Mouse (Mus musculus): ENCODE measurements at regions not wholly inside any gene's neighbourhood (a gene's known extent, or its start where the extent isn't known, plus 50 kb on each side); places are given as distances from the start of the nearest gene placed in this dataset.

- Histone ChIP-seq H3K4me3 (no peak overlapping the region), H3K27ac (no peak overlapping the region)
- no peak for DNase-seq
- no peak for TF ChIP-seq CTCF (IDR thresholded peaks at IDR 0.05)
- intact Hi-C loops (cut with DNase I), result no loop called here
Measured at GRCm38 (mm10) chr13:92940610-92941009, 96.0 kb downstream of the Mtx3 start.

GRCm38 (mm10) chr13:92948560-92948959, 104.0 kb downstream of the Mtx3 start:
- TF ChIP-seq CTCF (IDR thresholded peaks at IDR 0.05), result no peak
- Histone ChIP-seq H3K27ac (no peak overlapping the region), H3K4me3 (no peak overlapping the region)
- intact Hi-C loops (cut with DNase I), result no loop called here
- no peak for DNase-seq

- Histone ChIP-seq H3K27ac (no peak overlapping the region), H3K4me3 (no peak overlapping the region)
- no peak for TF ChIP-seq CTCF (IDR thresholded peaks at IDR 0.05)
- intact Hi-C loops (cut with DNase I), result loop anchor here (10.0 kb wide), 1 partner anchor 75 kb away; no protein-coding TSS in a partner anchor
- DNase-seq, result no peak
Measured at GRCm38 (mm10) chr13:92960031-92960430, 115.5 kb downstream of the Mtx3 start.

GRCm38 (mm10) chr13:92962625-92963024, 118.1 kb downstream of the Mtx3 start:
- H3K27ac ChIP-seq, result no peak overlapping the region
- intact Hi-C loops (cut with DNase I), result loop anchor here (10.0 kb wide), 1 partner anchor 78 kb away; no protein-coding TSS in a partner anchor
- no peak for TF ChIP-seq CTCF (IDR thresholded peaks at IDR 0.05)
- H3K4me3 ChIP-seq, result no peak overlapping the region
- no peak for DNase-seq

GRCm38 (mm10) chr13:92963351-92963895, 118.9 kb downstream of the Mtx3 start:
- TF ChIP-seq CTCF (IDR thresholded peaks at IDR 0.05), result no peak
- no peak for DNase-seq
- peak overlapping the region; percentile 74 for H3K27ac ChIP-seq
- intact Hi-C loops (cut with DNase I), result loop anchor here (10.0 kb wide), 1 partner anchor 79 kb away; no protein-coding TSS in a partner anchor
- H3K4me3 ChIP-seq, result no peak overlapping the region

GRCm38 (mm10) chr13:92964213-92964743, 119.7 kb downstream of the Mtx3 start:
- Histone ChIP-seq H3K27ac (peak overlapping the region; percentile 74; the same call in 1 of the 2 replicates), H3K4me3 (no peak overlapping the region)
- intact Hi-C loops (cut with DNase I), result loop anchor here (10.0 kb wide), 1 partner anchor 79 kb away; no protein-coding TSS in a partner anchor
- no peak for DNase-seq
- no peak for TF ChIP-seq CTCF (IDR thresholded peaks at IDR 0.05)

GRCm38 (mm10) chr13:92967025-92967610, 122.6 kb downstream of the Mtx3 start:
- peak; percentile 86 for DNase-seq
- TF ChIP-seq CTCF (IDR thresholded peaks at IDR 0.05), result no peak
- intact Hi-C loops (cut with DNase I), result loop anchor here (10.0 kb wide), 1 partner anchor 82 kb away; no protein-coding TSS in a partner anchor
- Histone ChIP-seq H3K27ac (peak overlapping the region; percentile 57), H3K4me3 (no peak overlapping the region)

- no peak for DNase-seq
- TF ChIP-seq CTCF (IDR thresholded peaks at IDR 0.05), result no peak
- intact Hi-C loops (cut with DNase I), result loop anchor here (10.0 kb wide), 1 partner anchor 85 kb away; no protein-coding TSS in a partner anchor
- H3K4me3 ChIP-seq, result no peak overlapping the region
- no peak overlapping the region for H3K27ac ChIP-seq
Measured at GRCm38 (mm10) chr13:92969579-92969978, 125.0 kb downstream of the Mtx3 start.

GRCm38 (mm10) chr13:92972891-92973290, 128.3 kb downstream of the Mtx3 start:
- no peak for TF ChIP-seq CTCF (IDR thresholded peaks at IDR 0.05)
- DNase-seq, result no peak
- Histone ChIP-seq H3K27ac (no peak overlapping the region), H3K4me3 (no peak overlapping the region)
- intact Hi-C loops (cut with DNase I), result no loop called here

- Histone ChIP-seq H3K4me3 (no peak overlapping the region), H3K27ac (no peak overlapping the region)
- intact Hi-C loops (cut with DNase I), result no loop called here
- peak; percentile 9; the same call in 1 of the 2 replicates for TF ChIP-seq CTCF (IDR thresholded peaks at IDR 0.05)
- no peak for DNase-seq
Measured at GRCm38 (mm10) chr13:92973791-92974190, 129.2 kb downstream of the Mtx3 start.

- DNase-seq, result peak; percentile 80
- intact Hi-C loops (cut with DNase I), result loop anchor here (2.0 to 10.0 kb wide), 5 partner anchors 75 to 628 kb away; no protein-coding TSS in a partner anchor
- no peak; the same call in 1 of the 2 replicates for TF ChIP-seq CTCF (IDR thresholded peaks at IDR 0.05)
- Histone ChIP-seq H3K4me3 (peak overlapping the region; percentile 60), H3K27ac (peak overlapping the region; percentile 88)
Measured at GRCm38 (mm10) chr13:92986719-92987553, 142.4 kb downstream of the Mtx3 start.

GRCm38 (mm10) chr13:92987691-92988090, 143.1 kb downstream of the Mtx3 start:
- intact Hi-C loops (cut with DNase I), result loop anchor here (2.0 to 10.0 kb wide), 5 partner anchors 75 to 627 kb away; no protein-coding TSS in a partner anchor
- DNase-seq, result no peak
- Histone ChIP-seq H3K4me3 (no peak overlapping the region), H3K27ac (peak overlapping the region; percentile 88)
- no peak for TF ChIP-seq CTCF (IDR thresholded peaks at IDR 0.05)

Data from gastrocnemius, adult 2 months (tissue).